Mouse (Mus musculus): ENCODE measurements around the gene H2-Ke6. TPM values are rescaled to one million over a fixed set of nuclear protein-coding genes. Genes with fewer than 3 reads are reported as not detected.

H2-Ke6 gene
- total and polyA plus RNA-seq, 2 experiments = 80.5 to 162 TPM

DNA sequence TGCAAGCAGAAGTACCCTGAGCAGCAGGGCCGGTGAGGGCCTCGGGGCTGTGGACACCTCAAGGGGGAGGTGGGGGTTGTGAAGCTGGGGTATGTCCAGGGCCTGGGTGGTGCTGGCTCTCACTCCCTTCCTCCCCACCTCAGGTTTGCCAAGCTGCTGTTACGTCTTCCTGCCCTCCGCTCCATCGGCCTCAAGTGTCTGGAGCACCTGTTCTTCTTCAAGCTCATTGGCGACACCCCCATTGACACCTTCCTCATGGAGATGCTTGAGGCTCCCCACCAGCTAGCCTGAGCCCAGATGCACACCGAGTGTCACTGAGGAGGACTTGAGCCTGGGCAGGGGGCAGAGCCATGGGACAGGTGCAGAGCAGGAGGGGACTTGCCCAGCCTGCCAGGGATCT, 9.4 kb upstream of the H2-Ke6 start:
- peaks cover 7% of the 10 kb centered on the region; the same call in 1 of the 2 replicates for H3K79me2 ChIP-seq (ENCODE audit: control insufficient read depth, insufficient read depth, low read length)
- no peak overlapping the region for H3K4me3 ChIP-seq (ENCODE audit: insufficient read depth, low read depth, low read length)
- peaks cover 3% of the 10 kb centered on the region; the same call in 1 of the 2 replicates for H3K36me3 ChIP-seq (ENCODE audit: control insufficient read depth, insufficient read depth, low read length)
- H3K9ac ChIP-seq (ENCODE audit: low read depth, low read length) = no peak overlapping the region
- DNase-seq (ENCODE audit: extremely low read depth, low read depth, low spot score) = no peak
- TF ChIP-seq POLR2A (IDR thresholded peaks at IDR 0.05; ENCODE audit: extremely low read depth, insufficient read depth, low read length) (no peak), CTCF (IDR thresholded peaks at IDR 0.05; ENCODE audit: low read depth, low read length) (no peak)
- peaks cover 6% of the 10 kb centered on the region for H3K4me1 ChIP-seq (ENCODE audit: control insufficient read depth, insufficient read depth, low read length)
- H3K27me3 ChIP-seq (ENCODE audit: control insufficient read depth, insufficient read depth, low read length) = no peaks in the 10 kb centered on the region
- no peak overlapping the region for H3K27ac ChIP-seq (replicated peaks; ENCODE audit: insufficient read depth, low read depth, low read length)
- 91% methylated on average over 7 of the region's 7 CpGs for WGBS

DNA sequence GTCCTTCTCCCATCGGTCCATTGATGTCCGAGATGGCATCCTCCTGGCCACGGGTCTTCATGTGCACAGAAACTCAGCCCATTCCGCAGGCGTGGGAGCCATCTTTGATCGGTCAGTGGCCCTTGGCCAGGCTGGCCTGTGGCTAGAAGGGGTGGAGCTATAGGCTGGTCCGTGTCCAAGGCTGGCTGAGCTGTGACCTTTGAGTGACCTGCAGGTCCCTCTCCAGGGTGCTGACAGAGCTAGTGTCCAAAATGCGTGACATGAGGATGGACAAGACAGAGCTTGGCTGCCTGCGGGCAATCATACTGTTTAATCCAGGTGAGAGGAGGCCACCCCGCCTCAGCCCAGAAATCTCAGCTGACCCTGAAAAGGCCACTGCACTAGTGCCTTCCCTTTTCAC, 8.8 kb upstream of the H2-Ke6 start:
- Histone ChIP-seq H3K27me3 (ENCODE audit: control insufficient read depth, insufficient read depth, low read length) (no peaks in the 10 kb centered on the region), H3K9ac (ENCODE audit: low read depth, low read length) (no peak overlapping the region), H3K79me2 (ENCODE audit: control insufficient read depth, insufficient read depth, low read length) (peaks cover 12% of the 10 kb centered on the region; the same call in 1 of the 2 replicates), H3K36me3 (ENCODE audit: control insufficient read depth, insufficient read depth, low read length) (peaks cover 3% of the 10 kb centered on the region; the same call in 1 of the 2 replicates), H3K4me3 (ENCODE audit: insufficient read depth, low read depth, low read length) (no peak overlapping the region), H3K4me1 (ENCODE audit: control insufficient read depth, insufficient read depth, low read length) (peaks cover 6% of the 10 kb centered on the region), H3K27ac (replicated peaks; ENCODE audit: insufficient read depth, low read depth, low read length) (no peak overlapping the region)
- peak; percentile 78 for DNase-seq (ENCODE audit: extremely low read depth, low read depth, low spot score)
- no peak for TF ChIP-seq CTCF (IDR thresholded peaks at IDR 0.05; ENCODE audit: low read depth, low read length)
- TF ChIP-seq POLR2A (IDR thresholded peaks at IDR 0.05; ENCODE audit: extremely low read depth, insufficient read depth, low read length) = no peak
- whole genome bisulfite sequencing = 35% methylated on average over 10 of the region's 10 CpGs

DNA sequence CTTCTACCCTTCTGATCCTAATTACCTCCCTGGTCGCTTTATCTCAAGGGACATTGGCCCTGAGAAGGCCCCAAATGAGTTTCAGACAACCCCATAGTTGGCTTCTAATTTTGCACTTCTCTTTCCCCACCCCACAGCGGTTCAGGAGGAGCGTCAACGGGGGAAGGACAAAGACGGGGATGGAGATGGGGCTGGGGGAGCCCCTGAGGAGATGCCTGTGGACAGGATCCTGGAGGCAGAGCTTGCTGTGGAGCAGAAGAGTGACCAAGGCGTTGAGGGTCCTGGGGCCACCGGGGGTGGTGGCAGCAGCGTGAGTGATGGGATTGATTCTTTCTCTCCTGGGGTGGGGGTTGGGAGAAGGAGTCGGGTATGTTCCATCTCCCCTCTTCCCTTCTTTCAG, 7.7 kb upstream of the H2-Ke6 start:
- no peak for TF ChIP-seq CTCF (IDR thresholded peaks at IDR 0.05; ENCODE audit: low read depth, low read length)
- no peak for TF ChIP-seq POLR2A (IDR thresholded peaks at IDR 0.05; ENCODE audit: extremely low read depth, insufficient read depth, low read length)
- no peak for DNase-seq (ENCODE audit: extremely low read depth, low read depth, low spot score)
- no peak overlapping the region for H3K4me3 ChIP-seq (ENCODE audit: insufficient read depth, low read depth, low read length)
- no peak overlapping the region for H3K9ac ChIP-seq (ENCODE audit: low read depth, low read length)
- H3K27ac ChIP-seq (replicated peaks; ENCODE audit: insufficient read depth, low read depth, low read length) = no peak overlapping the region
- H3K27me3 ChIP-seq (ENCODE audit: control insufficient read depth, insufficient read depth, low read length) = no peaks in the 10 kb centered on the region
- peaks cover 9% of the 10 kb centered on the region for H3K4me1 ChIP-seq (ENCODE audit: control insufficient read depth, insufficient read depth, low read length)
- 92% methylated on average over 9 of the region's 9 CpGs for WGBS
- H3K36me3 ChIP-seq (ENCODE audit: control insufficient read depth, insufficient read depth, low read length) = peaks cover 3% of the 10 kb centered on the region; the same call in 1 of the 2 replicates
- H3K79me2 ChIP-seq (ENCODE audit: control insufficient read depth, insufficient read depth, low read length) = peaks cover 20% of the 10 kb centered on the region

DNA sequence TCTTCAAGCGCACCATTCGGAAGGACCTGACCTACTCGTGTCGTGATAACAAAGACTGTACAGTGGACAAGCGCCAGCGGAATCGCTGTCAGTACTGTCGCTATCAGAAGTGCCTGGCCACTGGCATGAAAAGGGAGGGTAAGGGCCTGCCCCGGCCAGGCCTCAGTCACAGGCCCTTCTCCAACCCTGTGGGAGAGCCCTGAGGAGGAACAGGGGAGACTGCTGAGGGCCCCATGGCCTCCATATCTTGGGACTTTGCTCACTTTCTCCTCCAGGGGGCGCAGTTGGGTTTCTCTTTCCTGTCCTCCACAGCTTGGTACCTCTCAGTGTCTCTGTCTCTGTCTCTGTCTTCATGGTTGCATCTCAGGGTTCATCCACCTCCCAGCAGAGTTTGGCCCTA, 6.2 kb upstream of the H2-Ke6 start:
- Histone ChIP-seq H3K27me3 (ENCODE audit: control insufficient read depth, insufficient read depth, low read length) (no peaks in the 10 kb centered on the region), H3K9ac (ENCODE audit: low read depth, low read length) (no peak overlapping the region), H3K79me2 (ENCODE audit: control insufficient read depth, insufficient read depth, low read length) (peaks cover 29% of the 10 kb centered on the region), H3K27ac (replicated peaks; ENCODE audit: insufficient read depth, low read depth, low read length) (no peak overlapping the region), H3K36me3 (ENCODE audit: control insufficient read depth, insufficient read depth, low read length) (peaks cover 5% of the 10 kb centered on the region; the same call in 1 of the 2 replicates), H3K4me1 (ENCODE audit: control insufficient read depth, insufficient read depth, low read length) (peaks cover 19% of the 10 kb centered on the region), H3K4me3 (ENCODE audit: insufficient read depth, low read depth, low read length) (no peak overlapping the region)
- WGBS = 81% methylated on average over 10 of the region's 10 CpGs
- DNase-seq (ENCODE audit: extremely low read depth, low read depth, low spot score) = peak; percentile 25
- TF ChIP-seq POLR2A (IDR thresholded peaks at IDR 0.05; ENCODE audit: extremely low read depth, insufficient read depth, low read length) = no peak
- TF ChIP-seq CTCF (IDR thresholded peaks at IDR 0.05; ENCODE audit: low read depth, low read length) = peak; percentile 66

DNA sequence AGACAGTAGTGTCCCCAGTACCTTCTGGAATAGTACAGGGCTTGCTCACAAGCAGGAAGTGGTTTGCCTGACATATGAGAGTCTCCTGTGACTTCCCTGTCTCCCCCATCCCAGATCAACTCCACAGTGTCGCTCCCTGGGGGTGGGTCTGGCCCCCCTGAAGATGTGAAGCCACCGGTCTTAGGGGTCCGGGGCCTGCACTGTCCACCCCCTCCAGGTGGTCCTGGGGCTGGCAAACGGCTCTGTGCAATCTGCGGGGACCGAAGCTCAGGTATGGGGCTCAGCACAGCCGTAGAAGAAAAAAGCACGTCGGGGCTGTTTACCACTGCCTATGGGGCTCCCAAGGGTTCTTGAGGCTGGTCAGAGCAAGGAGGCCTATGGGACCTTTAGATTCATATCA, 5.6 kb upstream of the H2-Ke6 start:
- Histone ChIP-seq H3K4me3 (ENCODE audit: insufficient read depth, low read depth, low read length) (no peak overlapping the region), H3K27me3 (ENCODE audit: control insufficient read depth, insufficient read depth, low read length) (no peaks in the 10 kb centered on the region), H3K4me1 (ENCODE audit: control insufficient read depth, insufficient read depth, low read length) (peaks cover 19% of the 10 kb centered on the region), H3K36me3 (ENCODE audit: control insufficient read depth, insufficient read depth, low read length) (peaks cover 7% of the 10 kb centered on the region; the same call in 1 of the 2 replicates), H3K27ac (replicated peaks; ENCODE audit: insufficient read depth, low read depth, low read length) (no peak overlapping the region), H3K79me2 (ENCODE audit: control insufficient read depth, insufficient read depth, low read length) (peaks cover 29% of the 10 kb centered on the region), H3K9ac (ENCODE audit: low read depth, low read length) (no peak overlapping the region)
- WGBS = 92% methylated on average over 9 of the region's 9 CpGs
- DNase-seq (ENCODE audit: extremely low read depth, low read depth, low spot score) = no peak
- no peak for TF ChIP-seq POLR2A (IDR thresholded peaks at IDR 0.05; ENCODE audit: extremely low read depth, insufficient read depth, low read length)
- TF ChIP-seq CTCF (IDR thresholded peaks at IDR 0.05; ENCODE audit: low read depth, low read length) = no peak

DNA sequence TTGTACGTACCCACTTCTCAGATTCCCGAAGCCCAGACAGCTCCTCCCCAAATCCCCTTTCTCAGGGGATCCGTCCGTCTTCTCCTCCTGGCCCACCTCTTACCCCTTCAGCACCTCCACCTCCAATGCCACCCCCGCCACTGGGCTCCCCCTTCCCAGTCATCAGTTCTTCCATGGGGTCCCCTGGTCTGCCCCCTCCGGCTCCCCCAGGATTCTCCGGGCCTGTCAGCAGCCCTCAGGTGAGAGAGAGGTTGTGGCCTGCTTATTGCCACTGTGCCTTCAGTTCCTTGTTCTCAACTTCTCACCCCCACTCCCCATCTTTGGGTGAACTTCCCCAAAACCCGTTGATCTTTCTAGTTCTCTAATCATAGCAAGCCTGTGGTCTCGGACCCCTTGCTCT, 4.9 kb upstream of the H2-Ke6 start:
- Histone ChIP-seq H3K27me3 (ENCODE audit: control insufficient read depth, insufficient read depth, low read length) (no peaks in the 10 kb centered on the region), H3K27ac (replicated peaks; ENCODE audit: insufficient read depth, low read depth, low read length) (peak overlapping the region; percentile 88), H3K36me3 (ENCODE audit: control insufficient read depth, insufficient read depth, low read length) (peaks cover 7% of the 10 kb centered on the region; the same call in 1 of the 2 replicates), H3K79me2 (ENCODE audit: control insufficient read depth, insufficient read depth, low read length) (peaks cover 29% of the 10 kb centered on the region), H3K4me3 (ENCODE audit: insufficient read depth, low read depth, low read length) (peak overlapping the region; percentile 96), H3K9ac (ENCODE audit: low read depth, low read length) (peak overlapping the region; percentile 95), H3K4me1 (ENCODE audit: control insufficient read depth, insufficient read depth, low read length) (peaks cover 19% of the 10 kb centered on the region)
- WGBS = 54% methylated on average over 9 of the region's 9 CpGs
- no peak for DNase-seq (ENCODE audit: extremely low read depth, low read depth, low spot score)
- TF ChIP-seq POLR2A (IDR thresholded peaks at IDR 0.05; ENCODE audit: extremely low read depth, insufficient read depth, low read length) = no peak

Measured in liver, adult 2 months (tissue).